Mouse (Mus musculus) stomach, postnatal 0 days (tissue): ENCODE data around the gene Ensa.

ENCODE experiments used
- CTCF ChIP-seq: IDR thresholded peaks from 2 replicates; pipeline ENCODE4 v1.5.1; 2016; ENCODE audit warnings: antibody characterized with exemption, low read depth, mild to moderate bottlenecking, moderate library complexity
- EP300 ChIP-seq: optimal IDR thresholded peaks from 2 replicates; pipeline ENCODE3; 2016; ENCODE audit warnings: antibody characterized with exemption

GRCm38 (mm10) chr3:95643097-95643496, 18.3 kb downstream of the Ensa start:
- TF ChIP-seq CTCF (no peak), EP300 (no peak)
